Mouse (Mus musculus) hindbrain, embryonic 11.5 days (tissue): Measurements from ENCODE around the gene Fbxo10. TPM values are rescaled to one million over a fixed set of nuclear protein-coding genes. Genes with fewer than 3 reads are reported as not detected.
A peak's percentile ranks its signal among the peaks of the same experiment; 100 is the strongest.

Source experiments
- ATAC-seq: fragments of 200-750 bp; cut with Nextera tagmentation; 2 replicates; pipeline ENCODE4 v1.8.0; 2017; ENCODE audit warnings: mild to moderate bottlenecking, moderate TSS enrichment, moderate library complexity; ENCODE audit not compliant: low FRiP score
- DNase-seq: peaks from one replicate; pipeline ENCODE4 v3.0.0-alpha.2; 2015; ENCODE audit warnings: low spot score
- H3K27ac ChIP-seq: fragments of 300-500 bp; sonication (generic); 2 replicates; pipeline ENCODE4 v1.5.1; 2014; ENCODE audit warnings: mild to moderate bottlenecking, low read depth, low read length
- H3K27me3 ChIP-seq: fragments of 300-500 bp; sonication (generic); 2 replicates; pipeline ENCODE4 v1.6.1; 2014; ENCODE audit warnings: mild to moderate bottlenecking, low read length, moderate library complexity, mixed read lengths; ENCODE audit not compliant: control insufficient read depth, insufficient read depth
- H3K36me3 ChIP-seq: fragments of 300-500 bp; sonication (generic); 2 replicates; pipeline ENCODE4 v1.6.1; 2014; ENCODE audit warnings: mild to moderate bottlenecking, low read length, moderate library complexity, mixed read lengths; ENCODE audit not compliant: control insufficient read depth, insufficient read depth
- H3K4me1 ChIP-seq: fragments of 300-500 bp; sonication (generic); replicated peaks from 2 replicates; pipeline ENCODE4 v1.6.1; 2014; ENCODE audit warnings: low read length, mixed read lengths; ENCODE audit not compliant: control insufficient read depth, insufficient read depth
- H3K4me2 ChIP-seq: fragments of 300-500 bp; sonication (generic); replicated peaks from 2 replicates; pipeline ENCODE4 v1.6.1; 2014; ENCODE audit warnings: mild to moderate bottlenecking, low read depth, low read length
- H3K4me3 ChIP-seq: fragments of 300-500 bp; sonication (generic); 2 replicates; pipeline ENCODE4 v1.5.1; 2014; ENCODE audit warnings: low read depth, low read length
- H3K9ac ChIP-seq: fragments of 300-500 bp; sonication (generic); 2 replicates; pipeline ENCODE4 v1.6.1; 2014; ENCODE audit warnings: low read depth, low read length
- H3K9me3 ChIP-seq: fragments of 300-500 bp; sonication (generic); 2 replicates; pipeline ENCODE4 v1.6.1; 2016; ENCODE audit warnings: low read length; ENCODE audit not compliant: control insufficient read depth
- whole genome bisulfite sequencing: fragments of 180-500 bp; shearing (Covaris S2); extraction: QIAGEN DNeasy Blood & Tissue Kit; methylation state at CpG from one replicate; pipeline ENCODE4 v1.1.7; 2014; 5-methylcytosine and 5-hydroxymethylcytosine counted together
- polyA plus RNA-seq: library from polyadenylated mRNA; unstranded; fragments of >200 nt; fragmentation: Nextera tagmentation; extraction: Ambion mirVana; gene quantifications from 2 replicates; pipeline ENCODE4 v1.2.1, GENCODE M21; 2014

Fbxo10 gene
- polyA plus RNA-seq, 1 experiment from 2014 or later: 5.1 TPM

GRCm38 (mm10) chr4:45015615-45016014, 68.8 kb downstream of the Fbxo10 start:
- Histone ChIP-seq H3K27ac (no peak overlapping the region), H3K4me2 (no peak overlapping the region), H3K27me3 (no peaks in the 10 kb centered on the region), H3K9me3 (no peaks in the 10 kb centered on the region), H3K9ac (no peak overlapping the region), H3K4me3 (no peak overlapping the region), H3K36me3 (no peaks in the 10 kb centered on the region), H3K4me1 (peaks cover 3% of the 10 kb centered on the region; the same call in 1 of the 2 replicates)
- 13% methylated on average over 3 of the region's 3 CpGs for WGBS
- ATAC-seq (no peak), DNase-seq (peak; percentile 69)

GRCm38 (mm10) chr4:45013537-45013936, 70.9 kb downstream of the Fbxo10 start:
- no peak for ATAC-seq

GRCm38 (mm10) chr4:45013031-45013431, 71.4 kb downstream of the Fbxo10 start:
- 3% methylated on average over 13 of the region's 13 CpGs for whole genome bisulfite sequencing

More at GRCm38 (mm10) chr4:45013537-45013936, 70.9 kb downstream of the Fbxo10 start:
- no peak overlapping the region; the same call in 1 of the 2 replicates for H3K9ac ChIP-seq
- H3K4me3 ChIP-seq: peak overlapping the region; percentile 61
- WGBS: 5% methylated on average over 2 of the region's 2 CpGs
- no peaks in the 10 kb centered on the region for H3K36me3 ChIP-seq
- no peak overlapping the region for H3K27ac ChIP-seq
- peak overlapping the region; percentile 68 for H3K4me2 ChIP-seq
- peaks cover 7% of the 10 kb centered on the region; the same call in 1 of the 2 replicates for H3K4me1 ChIP-seq
- no peaks in the 10 kb centered on the region for H3K27me3 ChIP-seq
- H3K9me3 ChIP-seq: no peaks in the 10 kb centered on the region
- DNase-seq: no peak

GRCm38 (mm10) chr4:45012105-45012975, 72.1 kb downstream of the Fbxo10 start, which contains the start of gene Zbtb5:
Gene Zbtb5, minus strand, starts transcription at chr4:45012412.
- Histone ChIP-seq H3K4me1 (peaks cover 7% of the 10 kb centered on the region; the same call in 1 of the 2 replicates), H3K4me2 (peak within 1 kb of the TSS; percentile 68), H3K4me3 (peak within 1 kb of the TSS; percentile 66), H3K9ac (peak within 1 kb of the TSS; percentile 75), H3K27ac (peak within 1 kb of the TSS; percentile 76), H3K27me3 (no peaks in the 10 kb centered on the region), H3K36me3 (no peaks in the 10 kb centered on the region), H3K9me3 (no peaks in the 10 kb centered on the region)
- WGBS: under 1% methylated on average over 62 of the region's 63 CpGs
- peak; percentile 99 for DNase-seq
- ATAC-seq: peak; percentile 99

More at GRCm38 (mm10) chr4:45013031-45013431, 71.4 kb downstream of the Fbxo10 start:
- no peak for ATAC-seq
- peak overlapping the region; percentile 68 for H3K4me2 ChIP-seq
- H3K9me3 ChIP-seq: no peaks in the 10 kb centered on the region
- no peaks in the 10 kb centered on the region for H3K36me3 ChIP-seq
- H3K4me1 ChIP-seq: peaks cover 7% of the 10 kb centered on the region; the same call in 1 of the 2 replicates
- H3K27ac ChIP-seq: peak overlapping the region; percentile 58; the same call in 1 of the 2 replicates
- peak; percentile 16 for DNase-seq
- peak overlapping the region; percentile 61 for H3K4me3 ChIP-seq
- peak overlapping the region; percentile 67 for H3K9ac ChIP-seq
- no peaks in the 10 kb centered on the region for H3K27me3 ChIP-seq

- peak overlapping the region; percentile 40 for H3K4me2 ChIP-seq
- no peaks in the 10 kb centered on the region for H3K36me3 ChIP-seq
- ATAC-seq (peak; percentile 86), DNase-seq (no peak)
- under 1% methylated on average over 31 of the region's 31 CpGs for WGBS
- no peaks in the 10 kb centered on the region for H3K27me3 ChIP-seq
- peak overlapping the region; percentile 76 for H3K27ac ChIP-seq
- peaks cover 7% of the 10 kb centered on the region; the same call in 1 of the 2 replicates for H3K4me1 ChIP-seq
- peak overlapping the region; percentile 66 for H3K4me3 ChIP-seq
- H3K9ac ChIP-seq: peak overlapping the region; percentile 75
- H3K9me3 ChIP-seq: no peaks in the 10 kb centered on the region
Measured at GRCm38 (mm10) chr4:45011581-45012104, 72.8 kb downstream of the Fbxo10 start.

- Histone ChIP-seq H3K4me1 (peaks cover 7% of the 10 kb centered on the region; the same call in 1 of the 2 replicates), H3K27me3 (no peaks in the 10 kb centered on the region), H3K9ac (peak overlapping the region; percentile 75), H3K9me3 (no peaks in the 10 kb centered on the region), H3K27ac (peak overlapping the region; percentile 76; the same call in 1 of the 2 replicates), H3K4me2 (peak overlapping the region; percentile 40), H3K36me3 (no peaks in the 10 kb centered on the region), H3K4me3 (peak overlapping the region; percentile 66)
- ATAC-seq (no peak), DNase-seq (no peak)
- WGBS: 12% methylated on average over 11 of the region's 11 CpGs
Measured at GRCm38 (mm10) chr4:45010806-45011415, 73.5 kb downstream of the Fbxo10 start.

GRCm38 (mm10) chr4:45005452-45005851, 79.0 kb downstream of the Fbxo10 start:
- H3K27me3 ChIP-seq: no peaks in the 10 kb centered on the region
- H3K9ac ChIP-seq: no peak overlapping the region
- H3K4me3 ChIP-seq: no peak overlapping the region
- no peak overlapping the region for H3K27ac ChIP-seq
- DNase-seq: no peak
- H3K36me3 ChIP-seq: no peaks in the 10 kb centered on the region; the same call in 1 of the 2 replicates
- no peaks in the 10 kb centered on the region for H3K9me3 ChIP-seq
- H3K4me1 ChIP-seq: peaks cover 4% of the 10 kb centered on the region; the same call in 1 of the 2 replicates
- H3K4me2 ChIP-seq: no peak overlapping the region
- ATAC-seq: no peak
- 89% methylated on average over 3 of the region's 3 CpGs for WGBS

GRCm38 (mm10) chr4:45000001-45000400, 84.4 kb downstream of the Fbxo10 start:
- Histone ChIP-seq H3K4me2 (no peak overlapping the region), H3K9ac (no peak overlapping the region), H3K27me3 (no peaks in the 10 kb centered on the region), H3K36me3 (no peaks in the 10 kb centered on the region; the same call in 1 of the 2 replicates), H3K27ac (no peak overlapping the region), H3K4me1 (no peaks in the 10 kb centered on the region), H3K4me3 (no peak overlapping the region), H3K9me3 (no peaks in the 10 kb centered on the region)
- ATAC-seq (no peak), DNase-seq (no peak)
- WGBS: 92% methylated on average over 6 of the region's 6 CpGs
